Comparison of ENCODE assay signal across 7 mouse cellular contexts in genomic region chr10:82082728-82083621, GRCm38 (mm10). TPM values are rescaled to one million over a fixed set of nuclear protein-coding genes. Genes with fewer than 3 reads are reported as not detected.
A peak's percentile ranks its signal among the peaks of the same experiment; 100 is the strongest.
DNase-seq lines count a peak whose midpoint lies in the region; ATAC-seq lines count a peak whose summit lies in the region.
"Not testable (repeated sequence)": the region's sequence is repeated elsewhere in the genome, so short reads cannot be mapped to it uniquely, and the experiment has no call there.

TSS of gene BC024063 (plus strand) at chr10:82083353.

- peak within 1 kb of the TSS; percentile 79 for H3K27ac ChIP-seq in intestine, embryonic 16.5 days (ENCODE audit: low read length)

- H3K4me1 ChIP-seq in intestine, embryonic 16.5 days (ENCODE audit: control insufficient read depth, insufficient read depth, low read length) = not testable (repeated sequence)

- peak within 1 kb of the TSS; percentile 68 for H3K9ac ChIP-seq in intestine, embryonic 16.5 days (ENCODE audit: low read depth, low read length)

- H3K27me3 ChIP-seq in intestine, embryonic 16.5 days (replicated peaks; ENCODE audit: control insufficient read depth, insufficient read depth, low read length) = not testable (repeated sequence)

- DNase-seq in adrenal gland, adult 2 months = peak; percentile 65
- peak; percentile 69 for DNase-seq in embryo, embryonic 9.5 days (ENCODE audit: extremely low spot score)
- DNase-seq in gonadal fat pad, adult 2 months (ENCODE audit: low read depth) = peak; percentile 14
- DNase-seq in left cerebral cortex, postnatal 25 days (ENCODE audit: low spot score in 2 of 2) = peak; percentile 76 to 85
- DNase-seq in mesoderm, embryonic 11.5 days (ENCODE audit: low read depth, low spot score) = peak; percentile 83
- DNase-seq in right cerebral cortex, postnatal 4 days = peak; percentile 64

- H3K36me3 ChIP-seq in intestine, embryonic 16.5 days (ENCODE audit: control insufficient read depth, insufficient read depth, low read length) = not testable (repeated sequence)

- H3K4me2 ChIP-seq in intestine, embryonic 16.5 days (ENCODE audit: low read depth, low read length) = peak within 1 kb of the TSS; percentile 47

- 16% methylated on average over 42 of the region's 42 CpGs for WGBS in intestine, embryonic 16.5 days

- peak; percentile 100 for ATAC-seq in intestine, embryonic 16.5 days

- not testable (repeated sequence) for H3K9me3 ChIP-seq in intestine, embryonic 16.5 days (ENCODE audit: control insufficient read depth, low read length)

- intact Hi-C loops in left cerebral cortex, postnatal 25 days (cut with DNase I) = not testable (repeated sequence)

- peak within 1 kb of the TSS; percentile 58 for H3K4me3 ChIP-seq in intestine, embryonic 16.5 days (ENCODE audit: low read length)

RNA-seq across cellular contexts. Expression of gene BC024063, which starts in this region (rescaled TPM):
- total RNA-seq in adrenal gland, adult 2 months (2021) = 1 to 10 TPM; 2.4 to 4.3 TPM
- polyA plus RNA-seq in adrenal gland, adult 2 months (2012; rRNA removed) = not detected in 2 replicates
- 0.14 and 0.19 TPM in 2 replicates for polyA plus RNA-seq in gonadal fat pad, adult 2 months (2012; rRNA removed)
- polyA plus RNA-seq in intestine, embryonic 16.5 days (2015; fragmentation: Nextera tagmentation; extraction: Ambion mirVana) = 2.5 and 3.5 TPM in 2 replicates
- 1 to 10 TPM; 7.9 to 8.6 TPM for total RNA-seq in left cerebral cortex, postnatal 25 days (2021)

Comparison
In these comparisons a context has a peak if more than half of its experiments do, and no peak if none do; other contexts are left out.
1. Peak in every context shown above with its lines: DNase-seq, ATAC-seq, H3K4me3 ChIP-seq and H3K27ac ChIP-seq.
2. Peak in DNase-seq in gonadal fat pad, adult 2 months; RNA of the gene not detected or under 1 TPM.
3. DNase-seq: peak in every context shown above with its lines; median percentile 83 in mesoderm, embryonic 11.5 days; 80 in left cerebral cortex, postnatal 25 days; 69 in embryo, embryonic 9.5 days; 65 in adrenal gland, adult 2 months; 64 in right cerebral cortex, postnatal 4 days; 14 in gonadal fat pad, adult 2 months.